Mouse (Mus musculus): ENCODE data around the gene Ahctf1. TPM values are rescaled to one million over a fixed set of nuclear protein-coding genes. Genes with fewer than 3 reads are reported as not detected.
"Not testable (repeated sequence)": the region's sequence is repeated elsewhere in the genome, so short reads cannot be mapped to it uniquely, and the experiment has no call there.

Ahctf1 gene
- polyA plus RNA-seq, 1 experiment from 2014 or later, result 15.3 TPM

DNA sequence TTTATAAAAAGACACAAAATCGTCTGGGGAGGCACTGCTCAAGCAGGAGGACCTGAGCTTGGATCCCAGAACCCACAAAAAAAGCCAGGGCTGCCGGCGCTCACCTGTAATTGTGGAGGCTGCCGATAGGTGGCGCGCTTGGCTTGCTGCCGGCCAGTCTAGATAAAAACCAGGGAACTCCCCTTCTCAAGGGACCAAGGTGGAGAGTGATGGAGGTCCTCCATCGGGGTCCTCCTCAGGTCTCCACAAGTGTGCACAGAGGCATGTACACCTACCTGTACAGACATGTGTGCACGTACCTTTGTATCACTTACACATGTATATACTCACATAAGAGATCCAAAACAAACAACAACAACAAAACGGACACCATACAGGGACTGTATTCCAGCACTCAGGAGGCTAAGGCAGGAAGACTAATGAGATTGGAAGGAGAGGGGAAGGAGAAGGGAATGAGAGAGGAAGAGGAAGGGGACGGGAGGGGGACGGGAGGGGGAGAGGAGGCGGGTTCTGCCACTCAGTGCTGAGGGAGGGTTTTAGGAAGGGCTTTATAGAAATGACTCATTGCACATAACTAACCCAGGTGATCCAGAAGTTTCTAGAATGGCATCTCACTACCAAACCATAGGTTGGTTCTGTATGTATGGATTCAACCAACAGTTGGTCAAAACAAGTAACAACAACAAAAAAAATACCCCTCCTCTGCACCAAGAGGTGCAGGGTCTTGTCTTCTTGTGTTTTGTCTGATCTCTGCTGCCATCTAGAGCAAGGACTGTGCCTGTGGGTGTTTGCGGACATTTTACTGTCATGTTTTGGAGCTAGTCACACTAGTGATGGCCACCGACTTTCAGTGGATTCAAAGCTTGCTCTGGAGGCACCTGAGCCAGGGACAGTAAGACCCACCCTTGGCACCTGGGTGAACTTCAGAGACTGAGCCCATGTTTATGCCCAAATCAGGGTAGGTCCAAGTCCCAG, 68.7 kb downstream of the Ahctf1 start:
- ATAC-seq, result no peak
- H3K36me3 ChIP-seq (ENCODE audit: control insufficient read depth, insufficient read depth, low read length), result no peaks in the 10 kb centered on the region
- WGBS, result 41% methylated on average over 15 of the region's 15 CpGs
- no peak overlapping the region for H3K4me3 ChIP-seq (ENCODE audit: low read depth, low read length)
- no peaks in the 10 kb centered on the region for H3K4me1 ChIP-seq (ENCODE audit: control insufficient read depth, insufficient read depth, low read length)
- no peaks in the 10 kb centered on the region for H3K27me3 ChIP-seq (ENCODE audit: control insufficient read depth, insufficient read depth, low read depth, low read length)
- no peak overlapping the region for H3K4me2 ChIP-seq (ENCODE audit: low read length)
- no peaks in the 10 kb centered on the region for H3K9me3 ChIP-seq (replicated peaks; ENCODE audit: control insufficient read depth, low read length, poor library complexity, severe bottlenecking)
- H3K9ac ChIP-seq (ENCODE audit: low read depth, low read length), result no peak overlapping the region
- no peak overlapping the region for H3K27ac ChIP-seq (ENCODE audit: low read length)

DNA sequence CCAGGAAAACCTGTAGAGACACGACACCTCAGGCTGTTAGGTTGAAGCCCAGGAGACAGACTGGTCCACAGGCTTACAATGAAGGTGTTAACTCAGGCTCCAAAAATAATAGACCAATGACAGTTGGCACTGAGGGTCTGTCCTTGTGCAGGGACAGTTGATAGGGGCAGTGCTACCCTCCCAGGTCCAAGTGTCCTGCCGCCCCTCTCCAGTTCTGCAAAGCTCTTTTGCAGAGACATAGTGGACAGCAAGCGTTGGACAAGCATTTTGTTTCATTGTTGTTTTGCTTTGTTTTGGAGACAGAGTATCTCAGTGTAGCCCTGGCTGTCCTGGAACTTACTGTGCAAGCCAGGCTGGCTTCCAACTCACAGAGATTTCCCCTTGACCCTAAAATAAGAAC, 72.1 kb downstream of the Ahctf1 start:
- Histone ChIP-seq H3K36me3 (ENCODE audit: control insufficient read depth, insufficient read depth, low read length) (no peaks in the 10 kb centered on the region), H3K9ac (ENCODE audit: low read depth, low read length) (no peak overlapping the region), H3K9me3 (replicated peaks; ENCODE audit: control insufficient read depth, low read length, poor library complexity, severe bottlenecking) (no peaks in the 10 kb centered on the region), H3K4me3 (ENCODE audit: low read depth, low read length) (no peak overlapping the region), H3K27me3 (ENCODE audit: control insufficient read depth, insufficient read depth, low read depth, low read length) (no peaks in the 10 kb centered on the region), H3K4me2 (ENCODE audit: low read length) (no peak overlapping the region), H3K27ac (ENCODE audit: low read length) (no peak overlapping the region), H3K4me1 (ENCODE audit: control insufficient read depth, insufficient read depth, low read length) (no peaks in the 10 kb centered on the region)
- ATAC-seq, result no peak
- 86% methylated on average over 3 of the region's 3 CpGs for WGBS

DNA sequence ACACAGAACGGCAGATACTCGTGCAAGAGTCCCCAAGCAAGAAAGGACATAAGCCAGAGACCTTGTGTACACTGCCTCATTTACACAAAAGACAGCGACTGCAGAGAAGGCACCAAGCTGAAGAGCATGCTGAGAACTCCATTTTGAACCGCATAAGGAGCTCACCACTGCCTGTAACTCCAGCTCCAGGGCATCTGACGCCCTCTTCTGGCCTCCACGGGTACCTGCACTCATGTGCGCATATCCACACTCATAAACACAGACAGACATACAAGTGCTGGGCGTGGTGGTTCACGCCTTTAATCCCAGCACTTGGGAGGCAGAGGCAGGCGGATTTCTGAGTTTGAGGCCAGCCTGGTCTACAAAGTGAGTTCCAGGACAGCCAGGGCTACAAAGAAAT, 74.8 kb downstream of the Ahctf1 start:
- H3K9ac ChIP-seq (ENCODE audit: low read depth, low read length), result no peak overlapping the region
- no peak for ATAC-seq
- no peak overlapping the region for H3K27ac ChIP-seq (ENCODE audit: low read length)
- H3K4me2 ChIP-seq (ENCODE audit: low read length), result no peak overlapping the region
- WGBS, result 88% methylated on average over 10 of the region's 10 CpGs
- no peaks in the 10 kb centered on the region for H3K4me1 ChIP-seq (ENCODE audit: control insufficient read depth, insufficient read depth, low read length)
- H3K27me3 ChIP-seq (ENCODE audit: control insufficient read depth, insufficient read depth, low read depth, low read length), result no peaks in the 10 kb centered on the region
- no peaks in the 10 kb centered on the region for H3K36me3 ChIP-seq (ENCODE audit: control insufficient read depth, insufficient read depth, low read length)
- no peaks in the 10 kb centered on the region for H3K9me3 ChIP-seq (replicated peaks; ENCODE audit: control insufficient read depth, low read length, poor library complexity, severe bottlenecking)
- H3K4me3 ChIP-seq (ENCODE audit: low read depth, low read length), result no peak overlapping the region

DNA sequence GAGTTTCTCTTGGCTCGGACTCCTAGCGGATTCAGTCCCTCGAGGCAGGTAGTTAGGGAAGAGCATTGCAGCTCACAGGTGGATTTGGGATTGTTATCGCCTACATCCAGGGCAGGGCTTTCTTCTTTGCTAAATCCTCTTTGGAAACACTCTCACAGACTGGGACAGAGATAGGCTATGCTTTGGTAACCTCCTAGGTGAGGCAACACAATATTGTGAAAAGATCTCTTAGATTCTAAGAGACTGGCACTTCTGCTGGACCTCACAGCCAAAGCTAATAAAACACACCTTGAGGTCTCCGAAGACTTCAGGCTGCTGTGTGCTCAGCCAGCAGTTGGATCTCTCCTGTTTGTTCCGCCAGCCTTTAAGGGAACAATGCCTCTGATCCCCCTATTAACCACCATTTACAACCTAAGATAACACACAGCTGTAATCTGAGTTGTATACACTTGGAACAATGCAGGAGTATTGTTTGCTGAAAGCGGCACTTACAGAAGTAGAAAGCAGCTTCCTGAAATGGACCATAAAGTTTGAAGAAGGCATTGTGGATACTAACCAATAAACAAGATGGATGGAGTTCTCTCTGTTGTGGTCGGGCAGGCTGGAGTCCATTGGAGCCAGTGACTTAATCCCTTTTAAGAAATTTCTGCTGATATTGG, 80.5 kb downstream of the Ahctf1 start:
- no peaks in the 10 kb centered on the region for H3K4me1 ChIP-seq (ENCODE audit: control insufficient read depth, insufficient read depth, low read length)
- no peaks in the 10 kb centered on the region for H3K36me3 ChIP-seq (ENCODE audit: control insufficient read depth, insufficient read depth, low read length)
- H3K27me3 ChIP-seq (ENCODE audit: control insufficient read depth, insufficient read depth, low read depth, low read length), result no peaks in the 10 kb centered on the region
- no peak overlapping the region for H3K9ac ChIP-seq (ENCODE audit: low read depth, low read length)
- no peak overlapping the region for H3K4me2 ChIP-seq (ENCODE audit: low read length)
- H3K9me3 ChIP-seq (replicated peaks; ENCODE audit: control insufficient read depth, low read length, poor library complexity, severe bottlenecking), result no peaks in the 10 kb centered on the region
- WGBS, result 72% methylated on average over 8 of the region's 8 CpGs
- no peak for ATAC-seq
- H3K27ac ChIP-seq (ENCODE audit: low read length), result no peak overlapping the region
- H3K4me3 ChIP-seq (ENCODE audit: low read depth, low read length), result no peak overlapping the region

DNA sequence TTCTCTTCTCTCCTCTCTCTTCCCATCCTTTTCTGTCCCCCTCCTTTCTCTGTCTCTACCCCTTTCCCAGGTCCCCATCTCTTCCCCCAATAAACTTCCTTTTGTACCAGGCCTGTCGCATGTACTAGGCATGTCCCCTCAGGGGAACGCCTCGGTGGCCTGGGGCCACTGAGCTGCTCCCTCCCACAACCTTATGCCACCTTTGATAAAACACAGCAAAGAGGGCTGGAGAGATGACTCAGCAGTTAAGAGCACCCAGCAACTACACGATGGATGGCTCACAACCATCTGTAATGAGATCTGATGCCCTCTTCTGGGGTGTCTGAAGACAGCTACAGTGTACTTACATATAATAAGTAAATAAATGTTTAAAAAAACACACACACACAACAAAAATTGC, 87.7 kb downstream of the Ahctf1 start:
- Histone ChIP-seq H3K4me3 (ENCODE audit: low read depth, low read length) (no peak overlapping the region), H3K4me1 (ENCODE audit: control insufficient read depth, insufficient read depth, low read length) (no peaks in the 10 kb centered on the region), H3K27ac (ENCODE audit: low read length) (no peak overlapping the region), H3K4me2 (ENCODE audit: low read length) (no peak overlapping the region), H3K36me3 (ENCODE audit: control insufficient read depth, insufficient read depth, low read length) (no peaks in the 10 kb centered on the region), H3K27me3 (ENCODE audit: control insufficient read depth, insufficient read depth, low read depth, low read length) (no peaks in the 10 kb centered on the region), H3K9ac (ENCODE audit: low read depth, low read length) (no peak overlapping the region), H3K9me3 (replicated peaks; ENCODE audit: control insufficient read depth, low read length, poor library complexity, severe bottlenecking) (no peaks in the 10 kb centered on the region)
- WGBS, result 90% methylated on average over 4 of the region's 4 CpGs
- ATAC-seq, result no peak

DNA sequence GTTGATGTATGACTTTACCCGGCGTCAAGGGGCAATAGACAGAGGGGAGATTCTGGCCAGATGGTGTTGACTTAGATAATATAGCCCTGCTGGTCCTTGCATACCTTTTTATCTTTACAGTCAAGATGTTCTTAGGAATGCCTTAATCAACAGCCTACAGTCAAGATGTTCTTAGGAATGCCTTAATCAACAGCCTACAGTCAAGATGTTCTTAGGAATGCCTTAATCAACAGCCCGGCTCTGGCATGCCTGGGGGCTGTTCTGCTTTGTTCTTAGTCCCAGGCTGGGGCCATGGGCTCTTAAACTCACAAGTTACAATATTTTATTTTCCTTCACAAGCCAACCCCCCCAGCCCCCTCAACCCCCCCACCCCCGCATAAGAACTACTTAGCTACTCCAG, 88.2 kb downstream of the Ahctf1 start:
- not testable (repeated sequence) for H3K36me3 ChIP-seq (ENCODE audit: control insufficient read depth, insufficient read depth, low read length); ATAC-seq; H3K27ac ChIP-seq (ENCODE audit: low read length); H3K27me3 ChIP-seq (ENCODE audit: control insufficient read depth, insufficient read depth, low read depth, low read length); H3K4me2 ChIP-seq (ENCODE audit: low read length); H3K4me3 ChIP-seq (ENCODE audit: low read depth, low read length); H3K9me3 ChIP-seq (replicated peaks; ENCODE audit: control insufficient read depth, low read length, poor library complexity, severe bottlenecking); H3K4me1 ChIP-seq (ENCODE audit: control insufficient read depth, insufficient read depth, low read length); H3K9ac ChIP-seq (ENCODE audit: low read depth, low read length)
- 79% methylated on average over 2 of the region's 4 CpGs for WGBS

DNA sequence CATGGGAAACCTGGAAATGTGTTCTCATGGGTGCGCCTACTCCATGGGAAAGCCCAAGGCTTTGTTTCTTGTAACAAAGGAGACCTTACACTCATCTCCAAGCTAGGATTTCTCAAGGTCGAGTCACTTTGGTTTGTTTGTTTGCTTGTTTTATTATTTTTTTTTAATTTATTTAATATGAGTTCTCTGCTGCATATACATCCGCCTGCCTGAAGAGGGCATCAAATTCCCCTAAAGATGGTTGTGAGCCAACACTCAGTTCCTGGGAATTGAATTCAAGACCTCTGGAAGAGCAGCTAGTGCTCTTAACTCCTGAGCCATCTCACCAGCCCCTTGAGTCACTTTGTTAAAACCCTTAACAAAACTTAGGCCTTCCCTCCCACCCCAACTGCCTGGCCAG, 90.1 kb downstream of the Ahctf1 start:
- no peak for ATAC-seq
- H3K27me3 ChIP-seq (ENCODE audit: control insufficient read depth, insufficient read depth, low read depth, low read length), result no peaks in the 10 kb centered on the region
- WGBS, result 82% methylated on average over 3 of the region's 3 CpGs

DNA sequence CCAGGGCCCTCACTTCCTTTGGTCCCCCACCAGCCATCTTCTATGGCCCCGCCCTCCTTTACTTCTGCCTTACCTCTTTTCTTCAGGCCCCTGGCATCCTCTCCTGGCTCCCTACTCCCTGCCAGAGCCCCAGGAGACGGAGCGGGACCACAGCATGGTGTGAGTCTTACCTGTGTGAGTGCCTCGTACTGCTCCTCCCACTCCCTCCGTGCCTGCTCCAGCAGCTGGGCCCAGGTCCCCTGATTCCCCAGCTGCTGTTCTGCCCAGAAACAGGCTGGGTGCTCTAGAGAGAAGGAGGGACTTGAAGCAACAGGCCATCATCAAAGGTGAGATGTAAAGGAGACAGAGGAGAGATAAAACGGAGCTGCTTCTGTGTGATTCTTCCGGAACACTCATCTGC, 90.8 kb downstream of the Ahctf1 start:
- H3K27ac ChIP-seq (ENCODE audit: low read length), result no peak overlapping the region
- no peak overlapping the region for H3K4me3 ChIP-seq (ENCODE audit: low read depth, low read length)
- WGBS, result 88% methylated on average over 7 of the region's 7 CpGs
- no peaks in the 10 kb centered on the region for H3K4me1 ChIP-seq (ENCODE audit: control insufficient read depth, insufficient read depth, low read length)
- no peak overlapping the region for H3K9ac ChIP-seq (ENCODE audit: low read depth, low read length)
- no peak for ATAC-seq
- no peaks in the 10 kb centered on the region for H3K27me3 ChIP-seq (ENCODE audit: control insufficient read depth, insufficient read depth, low read depth, low read length)
- H3K9me3 ChIP-seq (replicated peaks; ENCODE audit: control insufficient read depth, low read length, poor library complexity, severe bottlenecking), result no peaks in the 10 kb centered on the region
- no peaks in the 10 kb centered on the region for H3K36me3 ChIP-seq (ENCODE audit: control insufficient read depth, insufficient read depth, low read length)
- no peak overlapping the region for H3K4me2 ChIP-seq (ENCODE audit: low read length)

More for the DNA sequence above, 90.1 kb downstream of the Ahctf1 start:
- no peak overlapping the region for H3K4me2 ChIP-seq (ENCODE audit: low read length)
- no peaks in the 10 kb centered on the region for H3K4me1 ChIP-seq (ENCODE audit: control insufficient read depth, insufficient read depth, low read length)
- no peak overlapping the region for H3K4me3 ChIP-seq (ENCODE audit: low read depth, low read length)
- no peaks in the 10 kb centered on the region for H3K36me3 ChIP-seq (ENCODE audit: control insufficient read depth, insufficient read depth, low read length)
- no peak overlapping the region for H3K9ac ChIP-seq (ENCODE audit: low read depth, low read length)
- no peaks in the 10 kb centered on the region for H3K9me3 ChIP-seq (replicated peaks; ENCODE audit: control insufficient read depth, low read length, poor library complexity, severe bottlenecking)
- no peak overlapping the region for H3K27ac ChIP-seq (ENCODE audit: low read length)

DNA sequence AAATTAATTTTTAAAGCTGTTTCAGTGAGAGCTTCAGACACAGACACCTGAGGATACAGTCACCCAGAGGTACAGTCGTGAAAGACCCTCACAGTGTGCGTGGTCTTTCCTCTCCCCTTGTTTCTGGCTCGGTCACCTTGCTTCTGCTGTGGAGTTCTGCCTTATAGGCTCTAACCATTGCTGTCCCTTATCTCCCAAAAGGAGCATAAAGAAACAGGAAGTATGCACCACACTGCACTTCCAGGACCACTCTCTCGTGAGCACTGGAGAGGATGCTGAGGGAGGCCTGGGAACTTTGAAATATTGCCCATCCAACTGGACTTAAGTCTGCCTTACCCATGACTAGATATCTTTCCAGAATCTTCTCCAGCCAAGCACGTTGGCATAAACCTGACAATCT, 92.7 kb downstream of the Ahctf1 start:
- no peak for ATAC-seq
- H3K27me3 ChIP-seq (ENCODE audit: control insufficient read depth, insufficient read depth, low read depth, low read length), result no peaks in the 10 kb centered on the region
- no peak overlapping the region for H3K4me2 ChIP-seq (ENCODE audit: low read length)
- no peak overlapping the region for H3K9ac ChIP-seq (ENCODE audit: low read depth, low read length)
- no peaks in the 10 kb centered on the region for H3K4me1 ChIP-seq (ENCODE audit: control insufficient read depth, insufficient read depth, low read length)
- no peak overlapping the region for H3K4me3 ChIP-seq (ENCODE audit: low read depth, low read length)
- 89% methylated on average over 5 of the region's 5 CpGs for WGBS
- no peaks in the 10 kb centered on the region for H3K36me3 ChIP-seq (ENCODE audit: control insufficient read depth, insufficient read depth, low read length)
- no peak overlapping the region for H3K27ac ChIP-seq (ENCODE audit: low read length)
- no peaks in the 10 kb centered on the region for H3K9me3 ChIP-seq (replicated peaks; ENCODE audit: control insufficient read depth, low read length, poor library complexity, severe bottlenecking)
